Mouse (Mus musculus): ENCODE data around the gene Tsg101.

DNA sequence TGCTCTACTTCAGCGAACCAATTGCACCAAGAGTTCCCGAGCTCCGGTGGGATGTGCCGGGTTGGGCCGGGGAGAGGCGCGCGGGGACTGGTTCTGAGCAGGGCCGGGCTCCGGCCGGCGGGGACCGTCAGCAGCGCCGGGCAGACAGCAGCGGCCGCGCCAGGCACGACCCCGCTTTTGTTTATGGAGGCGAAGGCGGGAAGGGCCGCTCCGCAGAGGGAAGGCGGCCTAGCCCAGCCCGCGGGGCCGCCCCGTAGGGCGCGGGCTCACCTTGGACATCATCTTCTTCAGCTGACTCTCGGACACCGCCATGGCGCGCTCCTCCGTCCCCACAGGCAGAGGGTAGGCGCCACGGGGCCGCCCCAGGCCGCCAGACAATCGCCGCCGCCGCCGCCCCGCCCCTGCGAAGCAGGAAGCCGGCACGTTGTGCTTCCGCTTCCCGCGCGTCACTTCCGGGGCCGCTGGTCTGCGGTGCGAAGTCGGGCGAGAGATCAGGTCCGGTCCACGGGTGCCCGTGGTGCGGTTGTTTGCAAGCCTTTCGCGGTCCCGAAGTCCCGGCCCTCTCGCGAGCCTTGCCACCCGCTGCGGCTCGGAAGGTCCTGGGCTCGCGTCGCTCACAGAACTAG is at the start of gene Tsg101:
- TF ChIP-seq CTCF (conservative IDR thresholded peaks at IDR 0.05; ENCODE audit: insufficient read depth, insufficient read length, low read depth, low read length) (no peak), POLR2A (IDR thresholded peaks at IDR 0.05; ENCODE audit: low read depth, low read length) (peak; percentile 95)

Measured in kidney, adult 2 months (tissue).